Mouse (Mus musculus): Measurements from ENCODE around the gene Ccdc27. TPM values are rescaled to one million over a fixed set of nuclear protein-coding genes. Genes with fewer than 3 reads are reported as not detected.

The Ccdc27 gene
- total RNA-seq, 2 experiments from 2014 or later, result not detected

- no peak for ATAC-seq (replicated peaks; ENCODE audit: low FRiP score, low TSS enrichment, poor library complexity, severe bottlenecking)
Observed at GRCm38 (mm10) chr4:153980470-153980869, 62.0 kb downstream of the Ccdc27 start.

GRCm38 (mm10) chr4:153979243-153979642, 63.2 kb downstream of the Ccdc27 start:
- no peak for ATAC-seq (replicated peaks; ENCODE audit: low FRiP score, low TSS enrichment, poor library complexity, severe bottlenecking)

Other genes starting within 250 kb of the Ccdc27 start
- 58.6 and 78.0 TPM in 2 replicates for gene A430005L14Rik, start 85.4 kb downstream of the Ccdc27 start, total RNA-seq (2014; fragmentation: Nextera tagmentation)
- gene A430005L14Rik, start 85.4 kb downstream of the Ccdc27 start, total RNA-seq (2017), result 45.1 and 62.6 TPM in 2 replicates
- gene Dffb, start 67.6 kb downstream of the Ccdc27 start, total RNA-seq (2014; fragmentation: Nextera tagmentation), result 6.4 and 9.5 TPM in 2 replicates
- gene Dffb, start 67.6 kb downstream of the Ccdc27 start, total RNA-seq (2017), result 11.8 and 15.0 TPM in 2 replicates
- 10.6 and 18.1 TPM in 2 replicates for gene Cep104, start 67.5 kb downstream of the Ccdc27 start, total RNA-seq (2014; fragmentation: Nextera tagmentation)
- gene Cep104, start 67.5 kb downstream of the Ccdc27 start, total RNA-seq (2017), result 6.0 and 8.4 TPM in 2 replicates
- gene Lrrc47, start 30.9 kb downstream of the Ccdc27 start, total RNA-seq (2014; fragmentation: Nextera tagmentation), result 30.7 and 36.8 TPM in 2 replicates
- gene Lrrc47, start 30.9 kb downstream of the Ccdc27 start, total RNA-seq (2017), result 32.6 and 49.4 TPM in 2 replicates
- 119 and 177 TPM in 2 replicates for gene Smim1, start 16.4 kb downstream of the Ccdc27 start, total RNA-seq (2014; fragmentation: Nextera tagmentation)
- 34.2 and 58.4 TPM in 2 replicates for gene Smim1, start 16.4 kb downstream of the Ccdc27 start, total RNA-seq (2017)
- not detected in 2 replicates for gene Trp73, start 97.5 kb upstream of the Ccdc27 start, total RNA-seq (2014; fragmentation: Nextera tagmentation)
- gene Trp73, start 97.5 kb upstream of the Ccdc27 start, total RNA-seq (2017), result not detected in 2 replicates
- gene Wrap73, start 99.7 kb upstream of the Ccdc27 start, total RNA-seq (2014; fragmentation: Nextera tagmentation), result 23.3 and 29.7 TPM in 2 replicates
- 8.9 and 10.9 TPM in 2 replicates for gene Wrap73, start 99.7 kb upstream of the Ccdc27 start, total RNA-seq (2017)
- 67.6 and 82.8 TPM in 2 replicates for gene Tprgl, start 118.0 kb upstream of the Ccdc27 start, total RNA-seq (2014; fragmentation: Nextera tagmentation)
- 39.9 and 49.6 TPM in 2 replicates for gene Tprgl, start 118.0 kb upstream of the Ccdc27 start, total RNA-seq (2017)
- gene Megf6, start 128.1 kb upstream of the Ccdc27 start, total RNA-seq (2014; fragmentation: Nextera tagmentation), result 0.22 and 0.37 TPM in 2 replicates
- 0.38 TPM in 1 of 2 replicates, not detected in the other for gene Megf6, start 128.1 kb upstream of the Ccdc27 start, total RNA-seq (2017)